Mouse (Mus musculus): ENCODE data around the gene Pmm1.

GRCm38 (mm10) chr15:81940219-81940618, 20.5 kb downstream of the Pmm1 start:
- TF ChIP-seq CTCF (IDR thresholded peaks at IDR 0.05; ENCODE audit: low read depth) (no peak), EP300 (IDR thresholded peaks at IDR 0.05; ENCODE audit: low read depth) (no peak)
